Mouse (Mus musculus) left cerebral cortex, postnatal 4 days (tissue): ENCODE data around the gene Arhgap24. TPM values are rescaled to one million over a fixed set of nuclear protein-coding genes. Genes with fewer than 3 reads are reported as not detected.

ENCODE experiments used
- DNase-seq: peaks from one replicate; pipeline ENCODE4 v3.0.0-alpha.2; 2022
- intact Hi-C: fragments of 180-260 bp; cut with DNase I; formaldehyde crosslinking; loops from one replicate; pipeline ENCODE4 v1.15.1; 2025
- total RNA-seq, 2 experiments: library from RNA; stranded (reverse); gene quantifications; 2 replicates each; pipeline ENCODE4 v1.2.3; 2021

The Arhgap24 gene
- total RNA-seq, 2 experiments from 2014 or later = 4.6 to 4.9 TPM

GRCm38 (mm10) chr5:102571445-102571844, 90.3 kb downstream of the Arhgap24 start:
- intact Hi-C loops = no loop called here
- DNase-seq = no peak

- intact Hi-C loops = no loop called here
- DNase-seq = no peak
Measured at GRCm38 (mm10) chr5:102576750-102577149, 95.6 kb downstream of the Arhgap24 start.

DNA sequence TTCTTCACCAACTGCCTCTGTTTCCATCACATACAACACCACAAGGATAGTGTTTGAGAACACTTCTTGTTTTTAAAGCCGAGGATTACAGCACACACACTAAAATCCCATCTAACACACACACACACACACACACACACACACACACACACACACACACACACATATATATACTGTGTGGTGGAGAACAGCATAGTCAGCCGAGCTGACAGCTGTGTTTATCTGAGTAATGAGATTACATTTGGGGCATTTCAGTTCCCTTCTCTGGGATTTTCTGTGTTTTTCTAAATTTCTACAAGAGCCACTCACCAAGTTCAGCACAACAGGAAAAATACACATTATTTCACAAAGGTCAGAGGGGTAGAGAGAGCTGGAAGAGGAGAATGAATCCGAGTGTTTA, 96.5 kb downstream of the Arhgap24 start:
- no peak for DNase-seq
- intact Hi-C loops = no loop called here

DNA sequence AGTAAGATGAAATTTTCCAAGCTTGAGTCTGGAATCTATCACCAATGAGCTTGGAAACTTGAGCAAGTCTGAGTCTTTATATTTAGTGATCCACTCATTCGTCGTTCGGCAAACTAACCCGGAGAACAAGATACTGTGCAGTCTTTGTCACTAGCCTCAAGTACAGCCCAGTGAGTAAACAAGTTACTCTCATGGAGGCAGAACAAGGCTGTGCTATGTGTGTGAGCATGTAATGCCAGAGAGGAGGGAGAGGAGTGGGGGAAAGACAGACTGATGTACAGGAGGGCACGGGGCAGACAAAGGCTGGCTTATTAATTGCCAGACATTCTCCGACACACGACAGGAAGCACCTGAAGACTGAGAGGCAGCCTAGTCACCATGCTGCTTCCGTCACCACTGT, 97.2 kb downstream of the Arhgap24 start:
- intact Hi-C loops = no loop called here
- DNase-seq = no peak

DNA sequence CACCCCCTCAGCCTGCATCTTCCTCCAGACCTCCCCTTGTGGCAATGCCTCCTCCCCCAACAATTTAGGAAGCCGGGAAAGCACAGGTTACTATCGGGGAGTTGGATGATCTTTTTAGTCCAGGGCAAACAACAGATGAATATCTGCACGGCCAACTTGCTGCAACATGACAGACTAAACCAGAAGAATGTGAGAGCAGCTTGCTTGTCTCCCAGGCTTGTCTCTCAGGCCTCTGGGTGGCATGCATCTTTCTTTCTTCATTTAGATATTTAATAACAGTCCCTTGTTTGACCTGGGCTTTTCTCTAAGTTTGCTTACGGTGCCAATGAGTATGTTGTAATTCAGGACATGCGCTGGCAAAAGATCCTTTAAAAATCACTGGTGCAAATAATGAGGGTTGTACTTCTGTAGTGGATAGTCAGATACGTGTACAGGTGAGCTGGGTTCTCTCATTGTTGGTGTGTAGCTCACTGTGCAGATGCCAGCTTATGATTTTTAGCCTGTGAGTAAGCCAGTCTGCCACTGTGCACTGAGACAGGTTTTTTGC, 101.7 kb downstream of the Arhgap24 start:
- intact Hi-C loops = no loop called here
- DNase-seq = no peak

DNA sequence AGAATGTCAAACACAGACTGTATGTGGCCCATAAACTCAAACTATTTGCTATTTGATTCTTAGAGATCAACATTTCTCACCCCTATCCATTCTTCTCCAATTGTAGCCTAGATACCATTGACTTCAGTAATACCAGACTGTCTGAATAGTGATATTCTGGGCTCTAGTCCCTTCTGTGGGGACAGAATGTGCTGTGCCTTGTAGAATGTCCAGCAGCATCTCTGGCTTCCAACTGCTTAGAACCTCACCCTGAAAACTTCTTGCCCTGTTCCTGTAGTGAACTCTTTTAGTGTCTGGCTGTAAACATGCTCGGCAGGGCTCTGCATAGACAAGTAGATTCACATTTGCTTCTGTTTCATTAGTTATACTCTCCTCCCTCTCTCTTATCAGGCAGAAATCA, 110.2 kb downstream of the Arhgap24 start:
- no peak for DNase-seq
- intact Hi-C loops = no loop called here

DNA sequence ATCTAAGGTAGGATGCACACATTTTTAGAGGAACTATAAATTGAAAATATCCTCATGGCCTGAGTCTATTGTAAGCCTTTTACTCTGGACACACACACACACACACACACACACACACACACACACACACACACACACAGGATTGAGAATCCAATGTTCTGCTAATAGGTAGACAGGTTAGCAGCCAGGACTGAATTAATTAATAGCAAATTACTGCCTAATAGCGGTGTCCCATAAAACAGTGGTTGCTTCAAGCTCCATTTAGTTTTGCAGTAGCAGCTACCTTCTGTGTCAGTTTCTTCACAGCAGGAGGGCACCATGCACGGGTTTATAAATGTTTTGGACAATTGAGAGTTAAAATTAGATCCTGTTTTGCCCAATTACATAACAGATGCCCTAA, 111.9 kb downstream of the Arhgap24 start:
- intact Hi-C loops = no loop called here
- no peak for DNase-seq

- no peak for DNase-seq
- intact Hi-C loops = no loop called here
Measured at GRCm38 (mm10) chr5:102599102-102599501, 117.9 kb downstream of the Arhgap24 start.

- no peak for DNase-seq
- intact Hi-C loops = no loop called here
Measured at GRCm38 (mm10) chr5:102613571-102613970, 132.4 kb downstream of the Arhgap24 start.

GRCm38 (mm10) chr5:102614081-102614480, 132.9 kb downstream of the Arhgap24 start:
- intact Hi-C loops = no loop called here
- no peak for DNase-seq

DNA sequence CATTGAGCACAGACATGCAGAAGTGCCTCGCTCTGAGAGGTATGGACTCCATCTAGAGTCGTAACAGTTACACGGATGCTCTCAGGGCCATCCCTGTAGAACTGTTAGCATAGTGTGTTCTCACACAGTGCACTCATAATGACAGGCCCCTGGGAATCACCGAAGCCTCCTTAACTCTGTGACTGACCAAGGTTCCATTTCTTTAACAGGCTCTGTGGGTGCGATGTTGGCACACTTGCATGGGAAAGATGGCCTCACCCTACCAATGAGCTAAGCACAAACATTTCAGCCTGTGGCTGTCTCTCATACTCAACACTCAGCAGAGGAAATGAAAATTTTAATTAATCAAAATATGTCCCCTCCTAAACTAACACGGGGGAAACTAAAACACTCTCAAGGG, 134.1 kb downstream of the Arhgap24 start:
- intact Hi-C loops = no loop called here
- no peak for DNase-seq

- intact Hi-C loops = no loop called here
- DNase-seq = no peak
Measured at GRCm38 (mm10) chr5:102621036-102621435, 139.8 kb downstream of the Arhgap24 start.

DNA sequence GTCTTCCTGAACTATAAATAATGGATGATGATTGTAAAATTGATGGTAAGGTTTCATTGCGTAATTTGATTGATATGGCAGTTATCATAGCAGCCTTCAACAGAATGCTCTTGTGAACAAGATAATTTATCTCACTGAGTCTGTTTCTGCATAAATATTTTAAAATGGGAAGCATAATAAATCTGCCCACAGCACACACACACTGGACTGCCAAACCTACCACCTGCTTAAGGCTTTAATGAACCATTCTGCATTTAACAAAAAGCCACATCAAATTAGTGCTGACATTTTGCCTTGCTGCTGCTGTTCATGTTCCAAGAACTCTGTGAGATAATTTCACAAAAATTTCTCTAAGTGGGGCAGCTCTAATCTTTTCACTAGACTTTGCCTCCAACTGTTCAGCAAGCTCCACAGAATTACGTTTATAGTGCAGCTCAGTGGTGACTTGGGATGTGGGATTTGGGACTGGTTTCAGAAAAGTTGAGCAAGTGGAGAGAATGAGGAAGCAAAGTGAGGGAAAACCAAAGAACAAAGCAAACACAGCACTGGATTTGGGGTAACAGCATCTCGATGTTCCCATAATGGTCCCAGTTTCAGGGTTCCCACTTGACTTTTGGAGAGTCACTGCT, 142.7 kb downstream of the Arhgap24 start:
- no peak for DNase-seq
- intact Hi-C loops = no loop called here

GRCm38 (mm10) chr5:102626671-102627070, 145.5 kb downstream of the Arhgap24 start:
- intact Hi-C loops = no loop called here
- no peak for DNase-seq

- intact Hi-C loops = no loop called here
- no peak for DNase-seq
Measured at GRCm38 (mm10) chr5:102629362-102629771, 148.2 kb downstream of the Arhgap24 start.

DNA sequence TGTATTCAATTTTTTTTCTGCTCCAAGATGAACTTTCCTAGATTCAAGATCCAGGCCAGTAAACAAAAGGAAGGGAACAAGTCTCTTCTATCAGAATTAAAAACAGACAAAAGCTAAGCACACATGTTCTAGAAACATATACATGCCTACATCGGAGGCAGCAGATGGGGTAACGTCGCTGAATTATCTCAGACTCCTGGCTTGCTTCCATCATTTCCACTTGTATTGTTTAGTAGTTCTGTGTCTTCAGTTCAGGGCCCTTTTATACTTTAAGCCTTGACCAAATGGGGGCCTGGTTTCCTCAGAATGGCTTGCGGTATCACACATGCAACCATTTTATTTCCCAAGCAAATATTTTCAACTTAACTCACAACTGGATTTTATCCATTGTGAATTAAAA, 154.4 kb downstream of the Arhgap24 start:
- no peak for DNase-seq
- intact Hi-C loops = no loop called here

DNA sequence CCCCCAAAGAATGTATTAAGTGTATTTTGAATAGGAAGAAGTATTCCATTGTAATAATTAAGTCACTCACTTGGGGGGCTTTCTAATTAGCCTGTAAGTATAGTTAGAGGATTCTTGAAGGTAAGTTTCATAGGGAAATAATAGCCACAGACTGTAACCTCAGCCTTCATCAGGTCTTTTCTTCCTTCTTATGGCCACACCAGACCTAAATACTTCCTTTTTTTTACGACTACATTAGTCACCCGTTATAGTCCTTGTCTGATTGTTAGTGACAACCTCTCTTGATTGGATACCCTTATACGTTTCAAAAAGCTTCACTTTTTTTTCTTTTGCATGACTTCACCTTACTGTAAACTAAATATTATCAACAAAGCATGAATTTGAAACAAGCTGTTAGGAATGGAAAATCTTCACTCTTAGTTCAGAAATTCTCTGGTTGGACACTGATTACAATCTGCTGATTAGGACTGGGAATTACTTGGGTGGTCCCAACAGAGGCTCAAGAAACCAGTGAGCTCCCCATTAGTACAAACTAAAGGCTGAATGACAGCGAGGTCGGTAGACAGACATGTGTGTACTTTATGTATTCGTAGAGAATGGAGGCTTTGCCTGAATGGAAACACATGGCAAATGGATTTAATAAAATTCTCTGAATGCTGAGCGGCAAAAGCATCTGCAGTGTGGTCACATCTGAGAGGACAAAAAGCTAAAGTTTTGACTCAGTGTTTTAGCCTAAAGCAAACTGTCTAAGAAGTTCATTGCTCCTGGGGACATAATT, 158.8 kb downstream of the Arhgap24 start:
- intact Hi-C loops = no loop called here

DNA sequence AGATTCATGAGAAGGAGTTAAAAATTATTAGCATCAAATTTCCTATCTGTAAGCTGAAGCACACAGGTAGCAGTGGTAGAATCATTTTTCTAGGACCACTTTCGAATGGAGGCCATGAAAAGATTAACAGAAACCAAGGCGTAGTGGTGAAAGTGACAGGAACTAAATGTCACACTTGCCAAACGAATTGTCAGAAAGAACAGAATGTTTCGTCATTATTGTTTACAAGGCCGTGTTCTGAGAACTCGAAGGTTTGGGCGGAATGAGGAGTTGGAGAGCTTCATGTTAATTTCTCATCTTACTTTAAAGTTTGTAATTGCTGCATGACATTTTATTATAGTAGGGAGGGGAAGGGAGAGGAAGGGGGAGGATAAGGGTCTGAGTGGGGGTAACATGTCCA, 162.2 kb downstream of the Arhgap24 start:
- intact Hi-C loops = no loop called here
- DNase-seq = no peak

More for the DNA sequence above, 158.8 kb downstream of the Arhgap24 start:
- no peak for DNase-seq

DNA sequence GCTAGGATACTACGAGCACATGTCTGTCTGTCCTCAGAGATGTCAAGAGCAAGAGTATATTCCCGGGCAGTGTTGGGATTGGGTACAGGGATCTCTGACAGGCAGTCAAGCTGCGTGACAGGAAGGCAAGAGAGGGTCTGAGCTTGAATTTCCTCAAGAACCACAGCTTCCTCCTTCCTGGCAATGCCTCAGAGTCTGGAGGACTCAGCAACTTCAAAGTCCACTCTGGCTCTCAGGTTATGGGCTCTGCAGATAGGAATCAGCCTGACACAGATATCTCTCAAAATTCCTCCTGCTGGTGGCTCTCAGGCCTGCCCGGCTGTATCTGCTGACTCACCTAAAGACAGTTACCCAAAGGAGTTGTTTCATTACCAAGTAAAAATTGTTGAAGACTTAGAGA, 162.6 kb downstream of the Arhgap24 start:
- intact Hi-C loops = no loop called here
- no peak for DNase-seq

DNA sequence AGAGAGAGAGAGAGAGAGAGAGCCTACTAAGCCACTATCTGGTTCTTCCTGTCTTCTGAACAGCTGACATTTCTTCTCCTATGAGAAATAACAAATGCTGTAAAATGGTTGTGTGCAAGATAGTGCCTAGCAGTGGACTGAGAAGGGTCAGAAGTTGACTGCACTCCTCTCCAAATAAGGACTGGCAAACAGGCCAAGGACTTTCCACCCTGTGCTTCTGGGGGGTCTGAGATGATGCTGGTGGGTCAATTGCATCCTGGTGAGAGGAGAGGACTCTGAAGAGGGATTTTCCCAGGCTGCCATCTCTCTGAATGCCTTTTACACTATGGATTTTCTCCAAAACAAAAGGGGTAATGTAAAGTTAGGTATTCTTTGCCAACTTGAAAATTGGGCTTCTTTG, 177.9 kb downstream of the Arhgap24 start:
- intact Hi-C loops = no loop called here
- DNase-seq = no peak

- intact Hi-C loops = no loop called here
Measured at GRCm38 (mm10) chr5:102664988-102665726, 184.0 kb downstream of the Arhgap24 start.

More at GRCm38 (mm10) chr5:102664988-102665726, 184.0 kb downstream of the Arhgap24 start:
- DNase-seq = no peak
